Mouse (Mus musculus): Measurements from ENCODE around the gene Unc5c. TPM values are rescaled to one million over a fixed set of nuclear protein-coding genes. Genes with fewer than 3 reads are reported as not detected.

Unc5c gene
- polyA plus RNA-seq, 1 experiment = not detected

DNA sequence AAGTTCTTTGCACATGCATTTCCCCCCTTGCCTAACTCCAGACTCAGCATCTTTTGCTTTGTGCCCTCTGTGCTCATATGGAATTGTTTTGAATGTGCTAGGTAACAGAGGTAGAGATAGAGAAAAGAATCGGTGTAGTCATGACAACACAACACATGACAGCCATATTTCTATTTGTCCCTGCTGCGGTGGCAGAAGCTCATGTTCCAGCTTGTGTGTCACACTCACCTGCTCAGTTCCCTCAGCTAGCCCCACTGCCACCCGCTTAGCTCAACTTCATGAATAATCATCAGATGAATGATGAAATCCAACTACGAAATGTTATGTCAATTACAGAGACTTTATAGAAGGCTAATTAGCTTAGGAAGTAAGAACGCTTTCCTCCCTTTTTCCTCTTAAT lies 128.2 kb downstream of the Unc5c start:
- H3K4me3 ChIP-seq (ENCODE audit: insufficient read depth, low read length) = no peak overlapping the region
- no peak overlapping the region for H3K27ac ChIP-seq (ENCODE audit: insufficient read depth, low read depth, low read length)
- TF ChIP-seq POLR2A (IDR thresholded peaks at IDR 0.05; ENCODE audit: borderline replicate concordance, low read depth, low read length) = no peak
- TF ChIP-seq CTCF (IDR thresholded peaks at IDR 0.05; ENCODE audit: low read depth, low read length) = no peak
- no peaks in the 10 kb centered on the region for H3K4me1 ChIP-seq (ENCODE audit: control insufficient read depth, insufficient read depth, low read length)

DNA sequence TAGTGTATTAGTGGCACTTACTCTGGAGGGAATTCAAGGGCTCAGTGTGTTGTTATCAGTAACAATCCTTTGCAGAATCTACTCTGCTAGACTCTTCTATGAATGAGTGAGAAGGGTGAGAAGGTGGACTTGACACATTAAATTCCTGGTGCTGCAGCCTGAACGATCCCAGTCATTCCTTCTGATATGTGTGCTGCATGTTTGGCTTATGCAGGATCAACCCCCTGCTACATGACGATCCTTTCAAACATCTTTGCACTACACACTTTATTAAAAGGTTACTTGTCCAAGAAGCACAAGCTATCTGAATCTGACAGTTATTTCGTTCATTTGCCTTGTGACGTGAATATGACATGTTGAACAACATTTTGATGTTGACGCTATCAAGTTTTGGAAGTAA lies 129.1 kb downstream of the Unc5c start:
- Histone ChIP-seq H3K4me1 (ENCODE audit: control insufficient read depth, insufficient read depth, low read length) (no peaks in the 10 kb centered on the region), H3K27ac (ENCODE audit: insufficient read depth, low read depth, low read length) (no peak overlapping the region), H3K4me3 (ENCODE audit: insufficient read depth, low read length) (no peak overlapping the region)
- TF ChIP-seq CTCF (IDR thresholded peaks at IDR 0.05; ENCODE audit: low read depth, low read length) (no peak), POLR2A (IDR thresholded peaks at IDR 0.05; ENCODE audit: borderline replicate concordance, low read depth, low read length) (no peak)

DNA sequence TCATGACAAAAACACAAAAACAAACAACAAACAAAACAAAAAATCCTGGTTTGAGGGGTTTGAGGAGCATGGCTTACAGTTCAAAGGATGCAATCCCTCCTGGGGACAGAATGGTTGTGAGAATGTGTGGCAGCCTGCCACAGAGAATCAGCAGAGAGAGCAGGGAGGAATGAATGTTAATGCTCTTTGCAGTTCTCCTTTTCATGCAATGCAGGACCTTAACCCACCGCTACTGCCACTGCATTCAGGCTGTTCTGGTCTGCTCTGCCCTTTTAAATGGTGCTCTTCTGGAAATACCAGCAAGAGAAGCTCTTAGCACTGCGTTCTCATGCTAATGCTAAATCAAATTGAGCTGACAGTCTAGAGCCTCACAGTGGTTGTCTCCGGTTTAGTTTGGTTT lies 130.1 kb downstream of the Unc5c start:
- Histone ChIP-seq H3K27ac (ENCODE audit: insufficient read depth, low read depth, low read length) (no peak overlapping the region), H3K4me1 (ENCODE audit: control insufficient read depth, insufficient read depth, low read length) (no peaks in the 10 kb centered on the region), H3K4me3 (ENCODE audit: insufficient read depth, low read length) (no peak overlapping the region)
- no peak for TF ChIP-seq CTCF (IDR thresholded peaks at IDR 0.05; ENCODE audit: low read depth, low read length)
- no peak for TF ChIP-seq POLR2A (IDR thresholded peaks at IDR 0.05; ENCODE audit: borderline replicate concordance, low read depth, low read length)

DNA sequence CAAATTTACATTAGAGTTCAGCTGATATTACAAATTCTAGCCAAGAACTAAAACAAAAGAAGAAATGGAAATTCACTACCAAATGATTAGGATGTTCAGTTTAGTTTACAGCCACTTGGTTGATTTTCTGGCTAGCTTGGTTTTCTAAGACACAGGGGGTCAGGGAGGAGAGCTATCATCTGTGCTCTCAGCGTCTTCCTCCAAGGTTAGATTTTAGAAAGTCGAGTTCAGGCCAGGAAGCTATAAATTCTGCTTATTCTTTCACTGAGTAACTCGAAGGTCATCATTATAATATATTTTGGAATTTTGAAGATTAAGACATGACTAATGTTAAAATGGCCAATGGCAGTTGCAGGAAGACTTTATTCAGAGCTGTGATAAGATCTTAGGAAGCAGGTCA lies 131.4 kb downstream of the Unc5c start:
- H3K4me1 ChIP-seq (ENCODE audit: control insufficient read depth, insufficient read depth, low read length) = no peaks in the 10 kb centered on the region
- no peak overlapping the region for H3K27ac ChIP-seq (ENCODE audit: insufficient read depth, low read depth, low read length)
- H3K4me3 ChIP-seq (ENCODE audit: insufficient read depth, low read length) = no peak overlapping the region
- no peak for TF ChIP-seq POLR2A (IDR thresholded peaks at IDR 0.05; ENCODE audit: borderline replicate concordance, low read depth, low read length)
- no peak for TF ChIP-seq CTCF (IDR thresholded peaks at IDR 0.05; ENCODE audit: low read depth, low read length)

DNA sequence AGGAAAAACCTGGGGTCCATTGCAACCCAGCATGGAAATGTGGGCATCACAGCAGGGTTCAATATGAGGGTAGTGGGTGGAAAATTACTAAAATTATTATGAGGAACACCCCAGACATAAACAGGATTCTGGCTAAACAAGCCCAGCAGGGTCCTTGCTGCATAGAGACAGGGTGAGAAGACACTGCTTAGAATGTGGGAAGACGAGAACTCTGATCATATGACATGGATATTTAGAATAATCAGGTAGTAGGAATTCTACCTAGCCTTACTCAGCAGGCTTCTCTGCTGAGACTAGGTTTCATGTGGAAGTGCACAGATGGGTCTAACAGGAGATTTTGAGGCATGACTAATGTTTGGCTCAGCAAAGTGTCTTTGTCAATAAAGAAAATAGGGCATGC lies 131.9 kb downstream of the Unc5c start:
- H3K4me1 ChIP-seq (ENCODE audit: control insufficient read depth, insufficient read depth, low read length) = no peaks in the 10 kb centered on the region
- H3K27ac ChIP-seq (ENCODE audit: insufficient read depth, low read depth, low read length) = no peak overlapping the region
- H3K4me3 ChIP-seq (ENCODE audit: insufficient read depth, low read length) = no peak overlapping the region
- TF ChIP-seq CTCF (IDR thresholded peaks at IDR 0.05; ENCODE audit: low read depth, low read length) (no peak), POLR2A (IDR thresholded peaks at IDR 0.05; ENCODE audit: borderline replicate concordance, low read depth, low read length) (no peak)

DNA sequence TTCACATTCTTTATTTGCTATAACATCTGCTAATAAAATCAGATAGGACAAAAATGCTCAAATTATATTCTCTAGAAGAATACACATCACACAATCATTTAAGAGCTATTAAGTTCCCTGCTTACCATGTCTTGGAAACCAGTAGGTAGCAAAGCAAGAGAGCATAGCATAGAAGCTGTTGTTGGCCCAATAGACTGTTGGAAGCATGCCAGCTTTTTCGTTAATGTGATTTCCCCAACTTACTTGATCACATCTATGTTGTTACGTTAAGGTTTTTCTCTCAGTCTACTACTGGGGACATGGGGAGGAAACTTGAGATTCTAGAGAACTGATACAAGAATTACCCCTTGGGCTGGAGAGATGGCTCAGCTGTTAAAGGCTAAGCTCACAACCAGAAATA lies 133.0 kb downstream of the Unc5c start:
- H3K27ac ChIP-seq (ENCODE audit: insufficient read depth, low read depth, low read length) = no peak overlapping the region
- no peaks in the 10 kb centered on the region for H3K4me1 ChIP-seq (ENCODE audit: control insufficient read depth, insufficient read depth, low read length)
- no peak overlapping the region for H3K4me3 ChIP-seq (ENCODE audit: insufficient read depth, low read length)
- TF ChIP-seq POLR2A (IDR thresholded peaks at IDR 0.05; ENCODE audit: borderline replicate concordance, low read depth, low read length) = no peak
- TF ChIP-seq CTCF (IDR thresholded peaks at IDR 0.05; ENCODE audit: low read depth, low read length) = no peak

DNA sequence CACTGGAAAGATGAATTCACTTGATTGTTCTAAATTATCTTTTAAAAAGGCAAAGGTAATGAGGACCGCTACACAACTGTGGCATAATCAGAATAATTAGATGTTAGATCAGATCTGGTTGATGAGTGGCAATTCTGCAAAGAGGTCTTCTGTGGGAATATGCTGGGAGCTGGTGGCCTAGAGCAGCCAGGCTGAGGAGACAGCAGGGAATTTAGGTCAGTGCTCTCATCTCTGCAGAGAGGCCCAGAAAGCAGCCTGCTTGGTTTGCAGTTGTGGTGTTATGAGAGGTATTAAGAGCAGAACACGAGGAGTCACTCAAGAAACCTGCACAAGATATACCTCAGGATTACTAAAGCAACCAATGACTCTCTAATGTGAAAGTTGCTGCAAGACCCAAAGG lies 133.9 kb downstream of the Unc5c start:
- no peak for TF ChIP-seq CTCF (IDR thresholded peaks at IDR 0.05; ENCODE audit: low read depth, low read length)
- TF ChIP-seq POLR2A (IDR thresholded peaks at IDR 0.05; ENCODE audit: borderline replicate concordance, low read depth, low read length) = no peak
- Histone ChIP-seq H3K4me3 (ENCODE audit: insufficient read depth, low read length) (no peak overlapping the region), H3K4me1 (ENCODE audit: control insufficient read depth, insufficient read depth, low read length) (no peaks in the 10 kb centered on the region), H3K27ac (ENCODE audit: insufficient read depth, low read depth, low read length) (no peak overlapping the region)

DNA sequence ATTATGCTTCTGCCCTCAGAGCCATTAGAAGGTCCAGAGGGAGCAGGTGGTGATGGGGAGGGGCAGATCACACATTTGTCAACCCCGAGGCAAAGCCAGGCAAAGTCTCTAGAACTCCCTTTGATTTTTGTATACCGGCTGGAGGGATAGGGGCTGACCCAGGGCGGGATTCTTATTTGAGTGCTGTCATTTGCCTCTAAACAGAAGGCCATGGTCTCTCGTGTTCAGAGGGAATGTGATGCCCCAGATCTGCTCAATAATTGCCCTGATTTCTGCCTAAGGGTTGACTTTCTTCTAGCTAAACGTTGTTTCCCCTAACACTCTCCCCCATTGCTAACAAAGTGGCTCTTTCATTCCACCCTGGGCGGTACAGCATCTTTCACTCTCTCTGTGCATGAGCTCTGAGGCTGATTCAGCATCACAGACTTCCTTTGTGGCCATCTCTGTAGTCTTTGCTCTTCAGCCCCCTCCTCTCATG lies 136.1 kb downstream of the Unc5c start:
- no peak overlapping the region for H3K27ac ChIP-seq (ENCODE audit: insufficient read depth, low read depth, low read length)
- no peaks in the 10 kb centered on the region for H3K4me1 ChIP-seq (ENCODE audit: control insufficient read depth, insufficient read depth, low read length)
- no peak for TF ChIP-seq POLR2A (IDR thresholded peaks at IDR 0.05; ENCODE audit: borderline replicate concordance, low read depth, low read length)
- no peak for TF ChIP-seq CTCF (IDR thresholded peaks at IDR 0.05; ENCODE audit: low read depth, low read length)
- H3K4me3 ChIP-seq (ENCODE audit: insufficient read depth, low read length) = no peak overlapping the region

DNA sequence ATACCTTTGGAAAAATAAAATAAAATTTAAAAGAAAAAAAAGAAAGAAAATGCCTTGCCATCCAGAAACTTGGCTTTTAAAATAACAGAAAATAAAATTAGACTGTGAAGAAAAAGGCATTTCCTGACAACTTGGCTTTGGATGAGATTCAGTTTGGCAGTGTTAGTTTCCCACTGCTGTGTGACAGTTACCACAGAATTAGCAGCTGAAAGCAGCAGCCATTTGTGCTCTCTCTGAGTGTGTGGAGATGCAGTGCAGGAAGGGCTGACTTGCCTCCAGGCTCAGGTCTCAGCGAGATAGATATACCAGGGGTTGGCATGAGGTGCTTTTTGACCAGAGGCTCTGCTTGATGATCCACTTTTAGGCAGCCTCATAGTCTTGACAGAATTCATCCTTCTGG lies 151.7 kb downstream of the Unc5c start:
- Histone ChIP-seq H3K4me1 (ENCODE audit: control insufficient read depth, insufficient read depth, low read length) (no peaks in the 10 kb centered on the region), H3K4me3 (ENCODE audit: insufficient read depth, low read length) (no peak overlapping the region), H3K27ac (ENCODE audit: insufficient read depth, low read depth, low read length) (no peak overlapping the region)
- no peak for TF ChIP-seq CTCF (IDR thresholded peaks at IDR 0.05; ENCODE audit: low read depth, low read length)
- TF ChIP-seq POLR2A (IDR thresholded peaks at IDR 0.05; ENCODE audit: borderline replicate concordance, low read depth, low read length) = no peak

DNA sequence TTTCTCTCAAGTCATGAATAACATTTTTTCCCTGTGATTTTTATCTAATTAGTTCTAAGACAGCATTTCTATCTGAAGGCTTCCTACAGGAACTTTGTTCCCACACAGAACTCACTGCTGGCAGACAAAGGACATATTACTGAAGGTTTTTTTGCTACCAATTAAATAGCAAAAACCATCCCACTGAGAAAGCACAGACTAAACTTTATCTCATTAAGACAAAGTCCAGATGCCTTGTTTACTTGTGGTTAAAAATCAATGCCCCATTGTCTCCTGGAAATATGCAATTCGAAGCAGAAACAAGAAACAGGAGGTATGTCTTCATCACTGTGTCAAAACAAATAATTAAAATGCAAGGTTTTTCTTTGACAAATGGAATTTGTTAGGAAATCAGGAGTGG lies 153.7 kb downstream of the Unc5c start:
- Histone ChIP-seq H3K4me3 (ENCODE audit: insufficient read depth, low read length) (no peak overlapping the region), H3K27ac (ENCODE audit: insufficient read depth, low read depth, low read length) (no peak overlapping the region), H3K4me1 (ENCODE audit: control insufficient read depth, insufficient read depth, low read length) (no peaks in the 10 kb centered on the region)
- no peak for TF ChIP-seq POLR2A (IDR thresholded peaks at IDR 0.05; ENCODE audit: borderline replicate concordance, low read depth, low read length)
- TF ChIP-seq CTCF (IDR thresholded peaks at IDR 0.05; ENCODE audit: low read depth, low read length) = no peak

DNA sequence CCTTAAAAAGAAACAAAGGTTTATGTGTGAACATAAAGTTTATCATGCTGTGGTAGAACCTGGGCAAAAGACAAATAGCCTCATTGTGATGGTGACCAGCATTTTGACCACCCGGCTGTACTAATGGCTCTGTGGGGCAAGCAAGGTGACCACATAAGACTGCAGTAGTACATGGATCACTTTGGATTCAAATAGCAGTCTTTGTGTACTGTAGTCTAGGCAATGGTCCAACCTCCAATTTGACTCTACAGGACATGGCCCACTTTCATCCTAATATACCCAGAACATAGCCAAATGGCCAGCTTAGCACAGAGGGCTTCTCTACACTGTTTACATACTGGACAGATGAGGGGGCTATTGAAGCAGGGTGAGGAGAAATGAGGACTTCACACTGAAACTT lies 156.5 kb downstream of the Unc5c start:
- Histone ChIP-seq H3K4me3 (ENCODE audit: insufficient read depth, low read length) (no peak overlapping the region), H3K4me1 (ENCODE audit: control insufficient read depth, insufficient read depth, low read length) (no peaks in the 10 kb centered on the region), H3K27ac (ENCODE audit: insufficient read depth, low read depth, low read length) (no peak overlapping the region)
- TF ChIP-seq POLR2A (IDR thresholded peaks at IDR 0.05; ENCODE audit: borderline replicate concordance, low read depth, low read length) (no peak), CTCF (IDR thresholded peaks at IDR 0.05; ENCODE audit: low read depth, low read length) (no peak)

All from bone marrow macrophage, adult 2 months (primary cell).